Mouse (Mus musculus): ENCODE measurements at regions not wholly inside any gene's neighbourhood (a gene's known extent, or its start where the extent isn't known, plus 50 kb on each side); places are given as distances from the start of the nearest gene placed in this dataset.

- DNase-seq (ENCODE audit: low spot score in 2 of 2): no peak
- intact Hi-C loops (cut with DNase I): no loop called here
Observed at GRCm38 (mm10) chr13:59244622-59245021, 340.4 kb downstream of the Agtpbp1 start.

DNA sequence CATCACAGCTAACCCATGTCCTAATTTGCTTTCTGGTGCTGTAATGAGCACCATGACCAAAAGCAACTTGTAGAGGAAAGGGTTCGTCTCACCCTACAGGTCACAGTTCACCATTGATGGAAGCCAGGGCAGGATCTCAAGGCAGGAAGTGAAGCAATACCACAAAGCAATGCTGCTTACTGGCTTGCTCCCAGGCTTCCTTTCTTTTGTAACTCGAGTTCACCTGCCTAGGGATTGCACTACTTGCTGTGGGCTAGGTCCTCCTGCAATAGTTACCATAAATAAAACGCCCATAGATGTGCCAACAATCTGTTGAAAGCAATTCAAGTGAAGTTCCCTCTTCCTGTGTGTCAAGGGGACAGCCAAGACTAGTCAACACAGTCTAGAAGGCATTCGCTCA lies 342.4 kb downstream of the Agtpbp1 start:
- intact Hi-C loops (cut with DNase I): no loop called here
- DNase-seq (ENCODE audit: low spot score in 2 of 2): no peak

- peak; percentile 76 to 77 for DNase-seq (ENCODE audit: low spot score in 2 of 2)
- intact Hi-C loops (cut with DNase I): no loop called here
Observed at GRCm38 (mm10) chr13:59238696-59239095, 346.3 kb downstream of the Agtpbp1 start.

DNA sequence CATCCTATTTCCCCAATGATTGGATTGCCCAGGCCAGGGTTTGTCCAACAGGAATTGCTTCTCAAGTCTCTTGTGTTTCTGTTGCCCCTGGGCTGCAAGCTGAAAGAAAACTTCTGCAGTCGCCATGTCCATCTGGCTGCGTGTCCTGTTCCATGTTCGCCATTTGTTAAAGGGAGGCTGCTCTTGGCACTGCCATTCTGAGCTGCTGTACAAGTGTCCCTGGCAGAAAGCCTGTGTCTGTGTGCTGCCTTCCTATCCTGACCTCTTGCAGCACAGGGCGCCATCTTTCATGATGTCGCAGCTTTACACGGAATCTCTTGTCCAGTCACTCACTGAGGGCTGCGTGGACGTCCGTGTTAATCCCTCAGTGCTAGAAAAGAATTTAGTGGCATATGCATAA lies 349.2 kb downstream of the Agtpbp1 start:
- DNase-seq (ENCODE audit: low spot score in 2 of 2): no peak
- intact Hi-C loops (cut with DNase I): no loop called here

- intact Hi-C loops (cut with DNase I): no loop called here
- DNase-seq (ENCODE audit: low spot score in 2 of 2): no peak
Observed at GRCm38 (mm10) chr13:59229111-59229541, 355.9 kb downstream of the Agtpbp1 start.

DNA sequence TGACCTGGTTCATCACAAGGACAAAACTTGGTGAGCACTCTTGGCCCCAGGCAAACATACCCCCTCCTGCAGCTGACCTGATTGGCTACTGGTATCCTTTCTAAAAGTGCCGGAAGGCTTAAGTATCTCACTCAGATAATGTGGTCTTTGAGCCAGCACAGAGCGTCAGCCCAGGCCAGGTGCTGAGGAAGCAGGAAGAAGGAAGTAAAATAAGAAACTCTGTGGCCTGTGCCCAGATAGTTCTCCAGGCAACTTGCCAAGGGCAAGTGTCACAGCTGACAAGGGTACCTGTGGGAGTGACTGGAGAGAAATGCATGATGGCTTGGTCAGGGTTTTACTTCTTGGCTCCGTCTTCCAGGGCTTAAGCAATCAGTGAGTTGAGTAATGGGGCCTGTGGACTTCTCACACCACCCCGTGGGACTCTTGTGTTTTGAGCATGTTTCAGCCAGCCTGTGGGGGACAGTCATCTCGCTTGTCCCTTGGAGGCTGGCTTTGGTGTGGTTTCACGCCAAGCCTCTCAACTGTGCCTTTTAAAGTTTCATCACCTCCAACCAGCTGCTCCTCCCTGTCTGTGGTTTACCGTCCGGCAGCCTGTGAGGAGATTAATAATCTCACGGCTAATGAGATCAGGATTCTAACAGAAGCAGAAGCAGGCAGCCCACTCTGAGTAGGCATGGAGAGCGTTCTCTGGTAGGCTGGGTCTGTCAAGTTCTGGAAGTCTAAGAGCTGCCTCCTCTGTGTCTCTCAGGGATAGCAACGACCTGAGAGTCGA lies 356.8 kb downstream of the Agtpbp1 start:
- intact Hi-C loops (cut with DNase I): no loop called here
- DNase-seq (ENCODE audit: low spot score in 2 of 2): no peak

DNA sequence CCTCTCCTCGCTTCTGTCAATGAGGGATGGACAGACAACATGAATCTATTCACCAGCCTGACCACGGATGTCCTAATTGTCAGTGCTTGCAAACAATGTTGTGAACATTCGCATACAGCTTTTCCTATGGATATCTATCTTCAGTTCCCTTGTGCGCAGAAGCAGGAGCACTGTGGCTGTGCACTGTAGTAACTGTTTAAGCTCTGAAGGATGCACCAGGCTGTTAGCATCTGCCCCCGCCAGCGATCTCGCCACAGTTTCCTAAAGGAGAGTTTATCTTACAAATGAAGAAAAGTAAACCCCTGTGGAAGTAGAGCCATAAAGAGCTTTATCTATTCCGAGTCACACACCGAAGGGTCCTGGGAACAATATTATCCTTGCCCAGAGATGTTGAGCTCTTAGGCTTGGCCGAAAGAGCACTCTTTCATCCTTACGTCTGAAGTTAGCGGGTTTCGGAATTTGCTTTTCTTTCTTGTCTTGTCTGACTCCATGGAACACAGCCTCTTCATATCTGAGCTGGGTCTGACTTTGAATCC lies 357.4 kb downstream of the Agtpbp1 start:
- intact Hi-C loops (cut with DNase I): no loop called here
- DNase-seq (ENCODE audit: low spot score in 2 of 2): no peak

- DNase-seq (ENCODE audit: low spot score in 2 of 2): no peak
- intact Hi-C loops (cut with DNase I): no loop called here
Observed at GRCm38 (mm10) chr13:59220587-59220986, 364.4 kb downstream of the Agtpbp1 start.

DNA sequence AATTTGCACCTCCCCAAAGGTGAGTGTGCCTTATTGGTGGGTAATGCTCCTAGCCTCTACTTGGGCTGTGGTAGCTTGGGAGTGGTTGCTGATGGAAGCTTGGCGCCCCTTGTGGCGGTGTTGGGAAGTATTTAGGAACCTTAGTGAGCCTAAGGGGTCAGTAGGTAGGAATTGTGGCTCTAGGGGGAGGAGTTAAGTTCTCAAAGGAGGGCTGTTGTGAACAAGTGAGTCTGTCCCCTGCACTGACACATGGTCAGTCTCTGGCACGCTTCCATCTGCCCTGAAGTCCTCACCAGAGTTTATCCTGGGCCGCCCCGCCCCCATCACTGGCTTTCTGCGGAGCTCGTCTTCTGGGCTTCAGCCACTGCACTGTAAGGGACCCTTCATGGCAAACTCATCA lies 364.9 kb downstream of the Agtpbp1 start:
- DNase-seq (ENCODE audit: low spot score in 2 of 2): no peak
- intact Hi-C loops (cut with DNase I): no loop called here

GRCm38 (mm10) chr13:59216686-59217298 lies 368.2 kb downstream of the Agtpbp1 start:
- no peak for DNase-seq (ENCODE audit: low spot score in 2 of 2)
- intact Hi-C loops (cut with DNase I): no loop called here

DNA sequence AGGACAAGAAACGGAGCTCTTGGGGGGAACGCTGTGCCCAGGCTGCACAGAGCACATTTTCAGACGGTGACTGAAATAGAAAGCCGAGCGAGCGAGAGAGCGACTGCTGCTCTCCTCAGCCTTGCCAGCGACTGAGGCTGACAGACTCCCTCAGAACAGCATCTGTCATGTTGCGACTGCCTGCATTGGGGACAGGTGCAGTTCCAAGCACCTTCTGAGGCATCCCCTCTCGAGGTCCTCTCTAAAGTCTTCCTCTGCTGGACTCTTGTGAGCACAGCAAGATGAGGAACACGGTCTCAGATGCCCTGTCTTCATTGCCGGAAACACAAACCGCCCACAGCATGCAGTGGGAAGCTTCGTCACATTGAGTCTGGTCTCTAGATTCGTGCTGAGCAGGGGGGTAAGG lies 372.7 kb downstream of the Agtpbp1 start:
- intact Hi-C loops (cut with DNase I): loop anchor here (5.0 kb wide), 1 partner anchor 65 kb away; no protein-coding TSS in a partner anchor
- DNase-seq (ENCODE audit: low spot score in 2 of 2): peak; percentile 79 to 82

GRCm38 (mm10) chr13:59210828-59211227 lies 374.2 kb downstream of the Agtpbp1 start:
- intact Hi-C loops (cut with DNase I): loop anchor here (5.0 kb wide), 1 partner anchor 64 kb away; no protein-coding TSS in a partner anchor
- DNase-seq (ENCODE audit: low spot score in 2 of 2): no peak

DNA sequence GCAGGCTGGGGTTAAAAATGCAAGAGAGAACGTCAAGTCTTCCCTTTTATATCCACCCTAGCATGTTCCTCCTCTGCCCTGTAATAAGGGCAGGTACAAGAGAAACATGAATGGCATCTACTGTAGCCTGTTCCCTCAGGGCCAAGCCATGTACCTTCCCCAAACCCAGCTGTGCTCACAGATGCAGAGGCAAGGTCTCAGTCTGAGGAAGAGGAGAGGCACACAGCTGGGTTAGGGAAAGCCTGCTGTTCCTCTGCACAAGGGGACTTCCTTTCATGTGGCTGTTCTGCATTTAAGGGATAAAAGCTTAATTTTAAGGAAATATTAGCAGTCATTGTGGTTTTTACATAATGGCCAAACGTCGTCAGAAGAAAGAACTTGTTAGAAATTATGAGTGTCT lies 378.8 kb downstream of the Agtpbp1 start:
- intact Hi-C loops (cut with DNase I): no loop called here
- no peak for DNase-seq (ENCODE audit: low spot score in 2 of 2)

- intact Hi-C loops (cut with DNase I): loop anchor here (5.0 kb wide), 1 partner anchor 198 kb away; no protein-coding TSS in a partner anchor
- DNase-seq (ENCODE audit: low spot score in 2 of 2): no peak
Observed at GRCm38 (mm10) chr13:59204506-59204905, 380.5 kb downstream of the Agtpbp1 start.

DNA sequence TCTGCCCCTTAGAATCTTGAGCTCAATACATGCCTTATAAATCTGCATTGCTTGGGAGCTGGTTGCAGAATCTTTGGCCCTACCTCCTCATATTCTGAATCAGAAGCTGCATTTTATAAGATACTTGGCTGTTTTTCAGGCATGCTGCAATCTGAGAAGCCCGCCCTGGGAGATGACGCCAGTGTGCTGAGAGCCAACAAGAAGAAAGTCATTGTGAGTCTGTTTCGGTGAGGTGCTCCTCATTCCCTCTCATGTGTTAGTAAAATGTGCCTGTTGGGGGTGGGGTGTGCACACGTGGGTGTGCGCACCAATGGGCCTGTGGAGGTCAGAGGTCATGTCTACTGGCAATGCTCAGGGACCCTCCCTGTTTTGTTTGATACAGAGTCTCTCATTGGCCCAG lies 388.7 kb downstream of the Agtpbp1 start:
- intact Hi-C loops (cut with DNase I): no loop called here
- DNase-seq (ENCODE audit: low spot score in 2 of 2): no peak

DNA sequence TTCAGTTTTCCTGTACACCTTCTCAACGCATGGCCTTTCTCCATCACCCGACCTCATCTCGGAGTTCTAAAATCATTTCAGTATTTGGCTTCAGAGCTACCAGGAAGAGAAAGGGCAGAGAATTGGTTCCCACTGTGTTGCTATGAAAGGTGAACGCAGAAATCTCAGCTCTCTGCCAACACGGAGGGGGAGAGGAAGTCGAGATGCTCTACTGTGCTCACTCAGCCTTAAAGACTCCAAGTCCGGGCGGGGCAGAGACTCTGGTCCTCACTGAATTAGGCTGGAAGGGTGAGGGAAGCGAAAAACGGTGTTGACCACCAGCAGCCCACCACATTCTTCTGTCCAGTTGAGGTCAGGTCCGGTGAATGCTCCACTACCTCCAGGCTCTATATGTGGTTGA lies 382.1 kb downstream of the Ntrk2 start:
- no peak for DNase-seq (ENCODE audit: low spot score in 2 of 2)
- intact Hi-C loops (cut with DNase I): no loop called here
